Mouse (Mus musculus): ENCODE measurements around the gene Zfp93. TPM values are rescaled to one million over a fixed set of nuclear protein-coding genes. Genes with fewer than 3 reads are reported as not detected.
"Not testable (repeated sequence)": the region's sequence is repeated elsewhere in the genome, so short reads cannot be mapped to it uniquely, and the experiment has no call there.

Gene Zfp93
- total and polyA plus RNA-seq, 2 experiments from 2014 or later, result 4.1 to 6.8 TPM

GRCm38 (mm10) chr7:24271191-24271590 lies 971 bp downstream of the Zfp93 start:
- H3K9me3 ChIP-seq (replicated peaks; ENCODE audit: control insufficient read depth, low read length), result no peaks in the 10 kb centered on the region
- H3K4me3 ChIP-seq (ENCODE audit: low read depth, low read length), result no peak overlapping the region
- H3K4me2 ChIP-seq (ENCODE audit: low read depth, low read length), result no peak overlapping the region
- no peak for ATAC-seq (ENCODE audit: insufficient read depth, low read depth)
- H3K9ac ChIP-seq (replicated peaks; ENCODE audit: low read depth, low read length), result no peak overlapping the region
- 86% methylated on average over 6 of the region's 6 CpGs for WGBS
- no peak overlapping the region for H3K27ac ChIP-seq (ENCODE audit: low read depth)
- no peak for DNase-seq (ENCODE audit: low spot score)
- H3K27me3 ChIP-seq (ENCODE audit: control insufficient read depth, insufficient read depth, low read length), result no peaks in the 10 kb centered on the region
- H3K36me3 ChIP-seq (replicated peaks; ENCODE audit: control insufficient read depth, insufficient read depth, low read length), result peaks cover 14% of the 10 kb centered on the region
- H3K4me1 ChIP-seq (ENCODE audit: control insufficient read depth, insufficient read depth), result peaks cover 4% of the 10 kb centered on the region; the same call in 1 of the 2 replicates
- TF ChIP-seq EP300 (IDR thresholded peaks at IDR 0.05; ENCODE audit: low read depth) (no peak), CTCF (IDR thresholded peaks at IDR 0.05; ENCODE audit: low read depth) (no peak)

GRCm38 (mm10) chr7:24274456-24274855 lies 4.2 kb downstream of the Zfp93 start:
- WGBS, result 89% methylated on average over 4 of the region's 4 CpGs
- no peaks in the 10 kb centered on the region for H3K27me3 ChIP-seq (ENCODE audit: control insufficient read depth, insufficient read depth, low read length)
- DNase-seq (ENCODE audit: low spot score) (no peak), ATAC-seq (ENCODE audit: insufficient read depth, low read depth) (no peak)
- no peak overlapping the region for H3K4me2 ChIP-seq (ENCODE audit: low read depth, low read length)
- H3K4me1 ChIP-seq (ENCODE audit: control insufficient read depth, insufficient read depth), result peaks cover 4% of the 10 kb centered on the region; the same call in 1 of the 2 replicates
- H3K27ac ChIP-seq (ENCODE audit: low read depth), result no peak overlapping the region
- TF ChIP-seq CTCF (IDR thresholded peaks at IDR 0.05; ENCODE audit: low read depth) (no peak), EP300 (IDR thresholded peaks at IDR 0.05; ENCODE audit: low read depth) (no peak)
- no peaks in the 10 kb centered on the region for H3K9me3 ChIP-seq (replicated peaks; ENCODE audit: control insufficient read depth, low read length)
- no peak overlapping the region for H3K9ac ChIP-seq (replicated peaks; ENCODE audit: low read depth, low read length)
- peaks cover 14% of the 10 kb centered on the region for H3K36me3 ChIP-seq (replicated peaks; ENCODE audit: control insufficient read depth, insufficient read depth, low read length)
- no peak overlapping the region for H3K4me3 ChIP-seq (ENCODE audit: low read depth, low read length)

GRCm38 (mm10) chr7:24278771-24279170 lies 8.6 kb downstream of the Zfp93 start:
- H3K36me3 ChIP-seq (replicated peaks; ENCODE audit: control insufficient read depth, insufficient read depth, low read length), result peaks cover 14% of the 10 kb centered on the region
- H3K9ac ChIP-seq (replicated peaks; ENCODE audit: low read depth, low read length); H3K4me3 ChIP-seq (ENCODE audit: low read depth, low read length); H3K27ac ChIP-seq (ENCODE audit: low read depth); H3K9me3 ChIP-seq (replicated peaks; ENCODE audit: control insufficient read depth, low read length); H3K4me2 ChIP-seq (ENCODE audit: low read depth, low read length); H3K4me1 ChIP-seq (ENCODE audit: control insufficient read depth, insufficient read depth); DNase-seq (ENCODE audit: low spot score); ATAC-seq (ENCODE audit: insufficient read depth, low read depth); H3K27me3 ChIP-seq (ENCODE audit: control insufficient read depth, insufficient read depth, low read length): not testable (repeated sequence)
- 83% methylated on average over 3 of the region's 3 CpGs for WGBS

GRCm38 (mm10) chr7:24280031-24280857 lies 10.0 kb downstream of the Zfp93 start:
- ATAC-seq (ENCODE audit: insufficient read depth, low read depth) (no peak), DNase-seq (ENCODE audit: low spot score) (no peak)
- no peaks in the 10 kb centered on the region for H3K4me1 ChIP-seq (ENCODE audit: control insufficient read depth, insufficient read depth)
- 51% methylated on average over 10 of the region's 10 CpGs for WGBS
- no peak overlapping the region for H3K4me2 ChIP-seq (ENCODE audit: low read depth, low read length)
- H3K9ac ChIP-seq (replicated peaks; ENCODE audit: low read depth, low read length), result no peak overlapping the region
- H3K27me3 ChIP-seq (ENCODE audit: control insufficient read depth, insufficient read depth, low read length), result no peaks in the 10 kb centered on the region
- no peak overlapping the region for H3K27ac ChIP-seq (ENCODE audit: low read depth)
- peaks cover 4% of the 10 kb centered on the region; the same call in 1 of the 2 replicates for H3K9me3 ChIP-seq (replicated peaks; ENCODE audit: control insufficient read depth, low read length)
- H3K4me3 ChIP-seq (ENCODE audit: low read depth, low read length), result no peak overlapping the region
- TF ChIP-seq EP300 (IDR thresholded peaks at IDR 0.05; ENCODE audit: low read depth), result no peak
- TF ChIP-seq CTCF (IDR thresholded peaks at IDR 0.05; ENCODE audit: low read depth), result no peak
- peaks cover 2% of the 10 kb centered on the region for H3K36me3 ChIP-seq (replicated peaks; ENCODE audit: control insufficient read depth, insufficient read depth, low read length)

- H3K4me2 ChIP-seq (ENCODE audit: low read depth, low read length), result no peak overlapping the region
- no peaks in the 10 kb centered on the region for H3K4me1 ChIP-seq (ENCODE audit: control insufficient read depth, insufficient read depth)
These were observed 10.6 kb downstream of the Zfp93 start for GRCm38 (mm10) chr7:24280858-24281145.

GRCm38 (mm10) chr7:24286090-24286489 lies 15.9 kb downstream of the Zfp93 start:
- Histone ChIP-seq H3K4me1 (ENCODE audit: control insufficient read depth, insufficient read depth) (no peaks in the 10 kb centered on the region), H3K4me2 (ENCODE audit: low read depth, low read length) (no peak overlapping the region), H3K4me3 (ENCODE audit: low read depth, low read length) (no peak overlapping the region), H3K9me3 (replicated peaks; ENCODE audit: control insufficient read depth, low read length) (peaks cover 4% of the 10 kb centered on the region; the same call in 1 of the 2 replicates), H3K9ac (replicated peaks; ENCODE audit: low read depth, low read length) (no peak overlapping the region), H3K27ac (ENCODE audit: low read depth) (no peak overlapping the region), H3K27me3 (ENCODE audit: control insufficient read depth, insufficient read depth, low read length) (no peaks in the 10 kb centered on the region), H3K36me3 (replicated peaks; ENCODE audit: control insufficient read depth, insufficient read depth, low read length) (peaks cover 11% of the 10 kb centered on the region)
- no peak for TF ChIP-seq CTCF (IDR thresholded peaks at IDR 0.05; ENCODE audit: low read depth)
- TF ChIP-seq EP300 (IDR thresholded peaks at IDR 0.05; ENCODE audit: low read depth), result no peak
- ATAC-seq (ENCODE audit: insufficient read depth, low read depth) (no peak), DNase-seq (ENCODE audit: low spot score) (no peak)
- 42% methylated on average over 4 of the region's 4 CpGs for WGBS

More at GRCm38 (mm10) chr7:24280858-24281145, 10.6 kb downstream of the Zfp93 start:
- 54% methylated on average over 4 of the region's 4 CpGs for WGBS
- no peaks in the 10 kb centered on the region for H3K36me3 ChIP-seq (replicated peaks; ENCODE audit: control insufficient read depth, insufficient read depth, low read length)
- no peak overlapping the region for H3K27ac ChIP-seq (ENCODE audit: low read depth)
- no peak overlapping the region for H3K4me3 ChIP-seq (ENCODE audit: low read depth, low read length)
- DNase-seq (ENCODE audit: low spot score) (no peak), ATAC-seq (ENCODE audit: insufficient read depth, low read depth) (no peak)
- H3K9me3 ChIP-seq (replicated peaks; ENCODE audit: control insufficient read depth, low read length), result peaks cover 4% of the 10 kb centered on the region; the same call in 1 of the 2 replicates
- H3K27me3 ChIP-seq (ENCODE audit: control insufficient read depth, insufficient read depth, low read length), result no peaks in the 10 kb centered on the region
- no peak overlapping the region for H3K9ac ChIP-seq (replicated peaks; ENCODE audit: low read depth, low read length)
- TF ChIP-seq CTCF (IDR thresholded peaks at IDR 0.05; ENCODE audit: low read depth) (no peak), EP300 (IDR thresholded peaks at IDR 0.05; ENCODE audit: low read depth) (no peak)

Data from heart, postnatal 0 days (tissue).